Mouse (Mus musculus) heart, adult 9 months (tissue): ENCODE data around the gene Klc1.
A peak's percentile ranks its signal among the peaks of the same experiment; 100 is the strongest.
"Not testable (repeated sequence)": the region's sequence is repeated elsewhere in the genome, so short reads cannot be mapped to it uniquely, and the experiment has no call there.

ENCODE experiments used
- DNase-seq, 2 experiments: peaks; one replicate each; pipeline ENCODE4 v3.0.0; 2022; ENCODE audit warnings: low spot score in 2 of 2

Klc1 gene

GRCm38 (mm10) chr12:111758381-111759175 lies at the start of gene Klc1:
Klc1 (plus strand) TSS chr12:111758849.
- peak; percentile 70 to 78 for DNase-seq

DNA sequence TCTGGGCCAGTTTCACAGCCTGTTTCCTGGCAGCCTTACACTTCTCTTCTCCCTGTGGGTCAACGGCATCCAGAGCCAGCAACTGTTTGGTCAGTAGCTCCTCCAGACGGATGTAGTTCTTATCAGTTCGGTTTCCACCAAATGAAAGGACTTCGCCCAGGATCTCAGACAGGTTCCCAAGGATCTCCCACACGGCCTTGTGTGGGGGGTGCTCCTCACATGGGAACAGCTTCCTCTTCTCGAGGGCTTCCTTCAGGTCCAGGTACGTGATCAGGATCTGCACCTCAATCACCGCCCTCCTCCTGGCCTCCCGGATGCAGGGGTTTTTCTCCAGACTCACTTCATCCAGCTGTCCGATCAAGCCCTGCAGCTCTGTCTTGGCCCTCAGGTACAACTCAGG lies 48.6 kb upstream of the Klc1 start:
- DNase-seq = peak in 1 of 2 experiments; percentile 50

- no peak for DNase-seq
These were observed 46.2 kb upstream of the Klc1 start for GRCm38 (mm10) chr12:111712476-111712875.

GRCm38 (mm10) chr12:111713004-111713651 lies 45.5 kb upstream of the Klc1 start, which contains the start of the genes Bag5 and Apopt1:
Bag5 (minus strand) TSS chr12:111713257.
Apopt1 (plus strand) TSS chr12:111713261.
- peak; percentile 87 to 91 for DNase-seq

DNA sequence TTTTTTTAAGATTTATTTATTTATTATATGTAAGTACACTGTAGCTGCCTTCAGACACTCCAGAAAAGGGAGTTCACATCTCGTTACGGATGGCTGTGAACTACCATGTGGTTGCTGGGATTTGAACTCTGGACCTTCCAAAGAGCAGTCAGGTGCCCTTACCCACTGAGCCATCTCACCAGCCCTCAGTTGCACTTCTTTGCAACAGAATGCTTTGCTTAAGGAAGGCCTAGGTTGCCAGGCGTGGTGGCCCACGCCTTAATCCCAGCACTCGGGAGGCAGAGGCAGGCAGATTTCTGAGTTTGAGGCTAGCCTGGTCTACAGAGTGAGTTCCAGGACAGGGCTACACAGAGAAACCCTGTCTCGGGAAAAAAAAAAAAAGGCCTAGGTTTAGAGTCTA lies 44.8 kb upstream of the Klc1 start:
- not testable (repeated sequence) for DNase-seq

- no peak for DNase-seq
These were observed 42.1 kb upstream of the Klc1 start for GRCm38 (mm10) chr12:111716505-111716904.

GRCm38 (mm10) chr12:111718656-111719055 lies 40.0 kb upstream of the Klc1 start:
- no peak for DNase-seq

DNA sequence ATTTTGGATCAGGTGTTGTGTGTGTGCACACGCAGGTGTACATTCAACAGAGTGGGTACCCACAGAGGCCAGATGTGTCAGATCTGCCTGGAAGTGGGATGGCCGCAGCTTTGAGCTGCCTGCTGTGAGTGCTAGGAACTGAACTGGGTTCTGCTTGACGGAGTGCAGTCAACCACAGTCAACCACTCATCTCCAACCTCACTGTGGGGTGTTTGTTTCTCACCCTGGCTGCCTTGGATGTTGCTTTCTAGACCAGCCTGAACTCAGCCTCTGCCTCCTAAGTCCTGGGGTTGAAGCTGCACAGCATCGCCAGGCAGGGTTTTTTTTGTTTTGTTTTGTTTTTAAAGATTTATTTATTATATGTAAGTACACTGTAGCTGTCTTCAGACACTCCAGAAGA lies 38.4 kb upstream of the Klc1 start:
- no peak for DNase-seq

- DNase-seq = no peak
These were observed 36.0 kb upstream of the Klc1 start for GRCm38 (mm10) chr12:111722654-111723053.

GRCm38 (mm10) chr12:111724638-111725337 lies 33.9 kb upstream of the Klc1 start:
- DNase-seq = peak; percentile 76 to 87

DNA sequence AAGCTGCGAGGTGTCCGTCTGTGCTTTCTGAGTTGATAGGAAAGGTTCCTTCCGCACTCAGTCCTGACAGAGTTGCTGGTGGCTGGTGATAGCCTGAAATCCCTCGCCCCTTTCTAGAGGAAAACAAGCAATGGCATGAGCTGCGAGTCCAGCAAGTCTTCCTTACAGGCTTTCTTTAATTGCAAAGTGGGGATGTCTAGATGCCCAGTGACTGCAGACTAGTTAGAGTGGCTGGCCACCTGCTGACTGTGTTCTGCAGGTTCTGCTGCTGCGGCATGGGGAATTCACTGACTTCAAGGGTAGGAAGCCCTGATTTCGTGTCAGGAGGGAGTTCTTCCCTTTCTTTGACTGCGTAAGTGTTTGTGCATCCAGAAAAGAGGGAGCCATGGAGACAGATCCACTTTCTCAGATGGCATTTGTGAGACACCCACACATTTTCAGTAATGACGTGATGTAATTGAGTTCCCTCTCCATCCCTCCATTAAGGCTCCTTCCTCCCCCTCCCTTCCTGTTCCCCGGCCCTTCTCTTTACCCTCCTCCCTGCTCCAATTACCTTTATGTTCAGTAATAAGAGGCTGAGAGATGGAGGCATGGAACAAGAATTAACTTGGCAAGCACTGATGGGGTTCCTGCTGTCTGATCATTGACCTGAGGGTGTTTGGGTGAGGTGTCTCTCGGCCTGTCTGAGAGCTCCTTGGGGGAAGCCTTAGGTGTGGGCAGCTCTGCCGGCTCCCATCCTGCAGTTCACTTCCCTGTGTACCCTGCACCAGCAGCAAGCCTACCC lies 33.1 kb upstream of the Klc1 start:
- no peak for DNase-seq

- peak; percentile 78 to 89 for DNase-seq
These were observed 32.6 kb upstream of the Klc1 start for GRCm38 (mm10) chr12:111726122-111726463.

GRCm38 (mm10) chr12:111727956-111728355 lies 30.7 kb upstream of the Klc1 start:
- no peak for DNase-seq

- peak; percentile 76 to 85 for DNase-seq
These were observed 26.5 kb upstream of the Klc1 start for GRCm38 (mm10) chr12:111731822-111732807.

- DNase-seq = no peak
These were observed 25.7 kb upstream of the Klc1 start for GRCm38 (mm10) chr12:111732921-111733320.

GRCm38 (mm10) chr12:111734912-111735311 lies 23.7 kb upstream of the Klc1 start:
- DNase-seq = no peak

DNA sequence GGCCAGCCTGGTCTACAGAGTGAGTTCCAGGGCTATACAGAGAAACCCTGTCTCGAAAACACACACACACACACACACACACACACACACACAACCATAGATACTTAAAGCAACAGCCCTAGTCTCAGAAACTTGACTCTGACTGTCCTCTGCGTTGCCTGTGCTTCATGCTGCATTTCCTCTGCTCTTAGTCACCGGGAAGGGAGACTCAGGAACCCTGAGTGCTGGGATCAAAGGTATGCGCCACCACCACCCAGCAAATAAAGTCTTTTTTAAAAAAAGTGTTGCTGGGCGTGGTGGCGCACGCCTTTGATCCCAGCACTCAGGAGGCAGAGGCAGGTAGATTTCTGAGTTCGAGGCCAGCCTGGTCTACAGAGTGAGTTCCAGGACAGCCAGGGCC lies 22.0 kb upstream of the Klc1 start:
- not testable (repeated sequence) for DNase-seq

DNA sequence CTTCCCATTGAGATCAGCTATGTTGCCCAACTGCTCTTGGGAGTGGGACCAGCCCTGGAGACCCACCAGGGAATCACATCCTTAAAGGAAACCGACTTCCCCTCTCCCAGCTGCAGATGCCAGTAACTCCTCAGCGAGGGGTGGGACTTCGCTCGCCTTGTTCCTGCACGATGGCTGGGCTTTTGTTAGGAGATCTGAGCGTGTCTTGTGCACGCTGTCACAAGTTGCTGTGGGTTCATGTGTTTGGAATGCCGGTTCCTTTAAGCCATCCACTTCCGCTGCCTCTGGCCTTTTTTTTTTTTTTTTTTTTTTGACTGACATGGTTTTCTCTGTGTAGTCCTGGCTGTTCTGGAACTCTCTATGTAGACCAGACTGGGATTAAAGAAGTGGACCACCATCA lies 21.3 kb upstream of the Klc1 start:
- no peak for DNase-seq

- peak in 1 of 2 experiments; percentile 56 for DNase-seq
These were observed 19.9 kb upstream of the Klc1 start for GRCm38 (mm10) chr12:111738754-111739153.

GRCm38 (mm10) chr12:111741338-111741737 lies 17.3 kb upstream of the Klc1 start:
- no peak for DNase-seq
